Mouse (Mus musculus) heart, postnatal 0 days (tissue): Measurements from ENCODE around the gene Susd6.

Source experiments
- CTCF ChIP-seq: IDR thresholded peaks from 2 replicates; pipeline ENCODE4 v1.5.1; 2016; ENCODE audit warnings: antibody characterized with exemption, control low read depth, low read depth
- EP300 ChIP-seq: IDR thresholded peaks from 2 replicates; pipeline ENCODE4 v1.6.1; 2016; ENCODE audit warnings: antibody characterized with exemption, low read depth

- TF ChIP-seq CTCF (no peak), EP300 (no peak)
Measured at GRCm38 (mm10) chr12:80778188-80778936, 11.9 kb upstream of the Susd6 start.
